Mouse (Mus musculus) midbrain, embryonic 11.5 days (tissue): Measurements from ENCODE around the gene Nampt. TPM values are rescaled to one million over a fixed set of nuclear protein-coding genes. Genes with fewer than 3 reads are reported as not detected.
"Not testable (repeated sequence)": the region's sequence is repeated elsewhere in the genome, so short reads cannot be mapped to it uniquely, and the experiment has no call there.

Experiments
- ATAC-seq: fragments of 200-750 bp; cut with Nextera tagmentation; 2 replicates; pipeline ENCODE4 v1.8.0; 2017; ENCODE audit warnings: moderate TSS enrichment, moderate library complexity; ENCODE audit not compliant: low FRiP score
- DNase-seq: peaks from one replicate; pipeline ENCODE4 v3.0.0; 2015; ENCODE audit warnings: low spot score; ENCODE audit errors: missing footprints
- H3K27ac ChIP-seq: fragments of 300-500 bp; sonication (generic); 2 replicates; pipeline ENCODE4 v1.5.1; 2014; ENCODE audit warnings: low read depth, low read length
- H3K27me3 ChIP-seq: fragments of 300-500 bp; sonication (generic); 2 replicates; pipeline ENCODE4 v1.6.1; 2014; ENCODE audit warnings: mild to moderate bottlenecking, low read length, moderate library complexity, mixed read lengths; ENCODE audit not compliant: control insufficient read depth, insufficient read depth
- H3K36me3 ChIP-seq: fragments of 300-500 bp; sonication (generic); 2 replicates; pipeline ENCODE4 v1.6.1; 2014; ENCODE audit warnings: mild to moderate bottlenecking, low read length, moderate library complexity, mixed read lengths; ENCODE audit not compliant: control insufficient read depth, insufficient read depth
- H3K4me1 ChIP-seq: fragments of 300-500 bp; sonication (generic); 2 replicates; pipeline ENCODE4 v1.6.1; 2014; ENCODE audit warnings: low read length; ENCODE audit not compliant: control insufficient read depth, insufficient read depth
- H3K4me2 ChIP-seq: fragments of 300-500 bp; sonication (generic); 2 replicates; pipeline ENCODE4 v1.6.1; 2014; ENCODE audit warnings: mild to moderate bottlenecking, moderate library complexity
- H3K4me3 ChIP-seq: fragments of 300-500 bp; sonication (generic); 2 replicates; pipeline ENCODE4 v1.5.1; 2014; ENCODE audit warnings: low read depth, low read length
- H3K9ac ChIP-seq: fragments of 300-500 bp; sonication (generic); 2 replicates; pipeline ENCODE4 v1.6.1; 2014; ENCODE audit warnings: low read length
- H3K9me3 ChIP-seq: fragments of 300-500 bp; sonication (generic); 2 replicates; pipeline ENCODE4 v1.6.1; 2016; ENCODE audit warnings: low read length; ENCODE audit not compliant: control insufficient read depth
- WGBS: fragments of 180-500 bp; shearing (Covaris S2); extraction: QIAGEN DNeasy Blood & Tissue Kit; methylation state at CpG from one replicate; pipeline ENCODE4 v1.1.7; 2014; 5-methylcytosine and 5-hydroxymethylcytosine counted together
- polyA plus RNA-seq: library from polyadenylated mRNA; unstranded; fragments of >200 nt; fragmentation: Nextera tagmentation; extraction: Ambion mirVana; gene quantifications from 2 replicates; pipeline ENCODE4 v1.2.1, GENCODE M21; 2014

Nampt gene
- polyA plus RNA-seq, 1 experiment from 2014 or later: 43.4 TPM

- H3K9me3 ChIP-seq: no peaks in the 10 kb centered on the region
- 89% methylated on average over 2 of the region's 2 CpGs for WGBS
- no peak overlapping the region for H3K4me3 ChIP-seq
- H3K36me3 ChIP-seq: no peaks in the 10 kb centered on the region
- no peak for DNase-seq
- no peak overlapping the region for H3K9ac ChIP-seq
- no peak overlapping the region for H3K27ac ChIP-seq
- ATAC-seq: no peak
- H3K4me2 ChIP-seq: no peak overlapping the region
- H3K4me1 ChIP-seq: no peaks in the 10 kb centered on the region
- H3K27me3 ChIP-seq: no peaks in the 10 kb centered on the region
Observed at GRCm38 (mm10) chr12:32886353-32886752, 67.0 kb downstream of the Nampt start.

- H3K27me3 ChIP-seq: no peaks in the 10 kb centered on the region
- no peak for ATAC-seq
- no peaks in the 10 kb centered on the region for H3K9me3 ChIP-seq
- H3K4me3 ChIP-seq: no peak overlapping the region
- H3K4me1 ChIP-seq: no peaks in the 10 kb centered on the region
- no peak overlapping the region for H3K27ac ChIP-seq
- H3K4me2 ChIP-seq: no peak overlapping the region
- H3K9ac ChIP-seq: no peak overlapping the region
- H3K36me3 ChIP-seq: no peaks in the 10 kb centered on the region
- no peak for DNase-seq
- WGBS: 89% methylated on average over 3 of the region's 3 CpGs
Observed at GRCm38 (mm10) chr12:32888226-32888625, 68.9 kb downstream of the Nampt start.

GRCm38 (mm10) chr12:32889846-32890245 lies 70.5 kb downstream of the Nampt start:
- no peak overlapping the region for H3K27ac ChIP-seq
- H3K4me2 ChIP-seq: no peak overlapping the region
- no peaks in the 10 kb centered on the region for H3K27me3 ChIP-seq
- no peak for DNase-seq
- no peak overlapping the region for H3K4me3 ChIP-seq
- WGBS: 83% methylated on average over 5 of the region's 5 CpGs
- no peaks in the 10 kb centered on the region for H3K36me3 ChIP-seq
- ATAC-seq: no peak
- H3K9me3 ChIP-seq: no peaks in the 10 kb centered on the region
- no peaks in the 10 kb centered on the region for H3K4me1 ChIP-seq
- no peak overlapping the region for H3K9ac ChIP-seq

- 71% methylated on average over 4 of the region's 4 CpGs for WGBS
- Histone ChIP-seq H3K4me2 (no peak overlapping the region), H3K9ac (no peak overlapping the region), H3K27me3 (no peaks in the 10 kb centered on the region), H3K27ac (no peak overlapping the region), H3K4me3 (no peak overlapping the region), H3K4me1 (no peaks in the 10 kb centered on the region), H3K9me3 (no peaks in the 10 kb centered on the region), H3K36me3 (no peaks in the 10 kb centered on the region)
- DNase-seq (no peak), ATAC-seq (no peak)
Observed at GRCm38 (mm10) chr12:32890455-32890854, 71.1 kb downstream of the Nampt start.

- WGBS: 95% methylated on average over 13 of the region's 13 CpGs
- not testable (repeated sequence) for ATAC-seq
Observed at GRCm38 (mm10) chr12:32891271-32891670, 71.9 kb downstream of the Nampt start.

GRCm38 (mm10) chr12:32893212-32893611 lies 73.9 kb downstream of the Nampt start:
- Histone ChIP-seq H3K9me3 (no peaks in the 10 kb centered on the region), H3K27ac (no peak overlapping the region), H3K9ac (no peak overlapping the region), H3K27me3 (no peaks in the 10 kb centered on the region), H3K36me3 (no peaks in the 10 kb centered on the region), H3K4me3 (no peak overlapping the region), H3K4me1 (no peaks in the 10 kb centered on the region), H3K4me2 (no peak overlapping the region)
- WGBS: 49% methylated on average over 12 of the region's 12 CpGs
- DNase-seq: peak; percentile 85
- peak; percentile 76 for ATAC-seq

More at GRCm38 (mm10) chr12:32891271-32891670, 71.9 kb downstream of the Nampt start:
- H3K4me1 ChIP-seq, H3K36me3 ChIP-seq, H3K9ac ChIP-seq, H3K4me2 ChIP-seq, H3K27ac ChIP-seq, H3K4me3 ChIP-seq, DNase-seq, H3K9me3 ChIP-seq, H3K27me3 ChIP-seq: not testable (repeated sequence)

GRCm38 (mm10) chr12:32895806-32896205 lies 76.5 kb downstream of the Nampt start:
- no peak overlapping the region for H3K4me3 ChIP-seq
- no peaks in the 10 kb centered on the region for H3K36me3 ChIP-seq
- H3K27ac ChIP-seq: no peak overlapping the region
- H3K27me3 ChIP-seq: no peaks in the 10 kb centered on the region
- 90% methylated on average over 1 of the region's 1 CpGs for WGBS
- H3K4me2 ChIP-seq: no peak overlapping the region
- ATAC-seq (no peak), DNase-seq (peak; percentile 28)
- no peaks in the 10 kb centered on the region for H3K9me3 ChIP-seq
- no peaks in the 10 kb centered on the region for H3K4me1 ChIP-seq
- H3K9ac ChIP-seq: no peak overlapping the region

GRCm38 (mm10) chr12:32896496-32896895 lies 77.2 kb downstream of the Nampt start:
- Histone ChIP-seq H3K4me2 (no peak overlapping the region), H3K4me1 (no peaks in the 10 kb centered on the region), H3K27me3 (no peaks in the 10 kb centered on the region), H3K36me3 (no peaks in the 10 kb centered on the region), H3K4me3 (no peak overlapping the region), H3K27ac (no peak overlapping the region), H3K9ac (no peak overlapping the region), H3K9me3 (no peaks in the 10 kb centered on the region)
- DNase-seq (no peak), ATAC-seq (no peak)
- WGBS: 88% methylated on average over 7 of the region's 7 CpGs

GRCm38 (mm10) chr12:32897199-32898120 lies 78.1 kb downstream of the Nampt start:
- 49% methylated on average over 13 of the region's 13 CpGs for WGBS
- Histone ChIP-seq H3K9me3 (no peaks in the 10 kb centered on the region), H3K27me3 (no peaks in the 10 kb centered on the region), H3K4me3 (no peak overlapping the region), H3K9ac (no peak overlapping the region), H3K4me1 (no peaks in the 10 kb centered on the region), H3K36me3 (no peaks in the 10 kb centered on the region), H3K27ac (no peak overlapping the region), H3K4me2 (no peak overlapping the region)
- peak; percentile 85 for ATAC-seq
- peak; percentile 99 for DNase-seq
